Mouse (Mus musculus): ENCODE data around the gene Mob1b. TPM values are rescaled to one million over a fixed set of nuclear protein-coding genes. Genes with fewer than 3 reads are reported as not detected.

Mob1b gene
- polyA plus RNA-seq, 1 experiment, result 4.6 TPM

- no peak overlapping the region for H3K4me3 ChIP-seq
- no peak overlapping the region for H3ac ChIP-seq (ENCODE audit: control insufficient read depth, insufficient read length)
- no peak overlapping the region for H3K4me2 ChIP-seq (ENCODE audit: low read depth)
- H3K36me3 ChIP-seq (ENCODE audit: control insufficient read depth, insufficient read depth), result no peaks in the 10 kb centered on the region
- TF ChIP-seq POLR2AphosphoS2 (IDR thresholded peaks at IDR 0.05; ENCODE audit: insufficient read length, low read depth) (no peak), SRF (IDR thresholded peaks at IDR 0.05; ENCODE audit: control insufficient read depth, insufficient read length, low read depth) (no peak), USF1 (IDR thresholded peaks at IDR 0.05; ENCODE audit: low read depth) (no peak), MYOG (IDR thresholded peaks at IDR 0.05; ENCODE audit: control insufficient read depth in 1 of 3, insufficient read depth in 1 of 3, insufficient read length in 2 of 3, low read depth in 2 of 3) (no peak), MYOD1 (IDR thresholded peaks at IDR 0.05; ENCODE audit: control insufficient read depth in 1 of 3, insufficient read length in 2 of 3, low read depth in 2 of 3) (no peak), E2F4 (IDR thresholded peaks at IDR 0.05; ENCODE audit: insufficient read depth) (no peak), REST (IDR thresholded peaks at IDR 0.05; ENCODE audit: insufficient read depth, insufficient read length) (no peak), CEBPB (IDR thresholded peaks at IDR 0.05; ENCODE audit: insufficient read depth, poor library complexity, severe bottlenecking) (no peak), MAX (IDR thresholded peaks at IDR 0.05; ENCODE audit: low read depth) (no peak)
- peaks cover 6% of the 10 kb centered on the region for H3K27me3 ChIP-seq (ENCODE audit: control insufficient read depth, insufficient read depth, insufficient read length)
- H3K79me2 ChIP-seq (ENCODE audit: control insufficient read depth, insufficient read depth), result no peaks in the 10 kb centered on the region
These were observed 76.5 kb downstream of the Mob1b start for GRCm38 (mm10) chr5:88797121-88797520.

GRCm38 (mm10) chr5:88805616-88806015 lies 85.0 kb downstream of the Mob1b start:
- H3K79me2 ChIP-seq (ENCODE audit: control insufficient read depth, insufficient read depth), result no peaks in the 10 kb centered on the region
- no peak overlapping the region for H3K4me3 ChIP-seq
- no peak overlapping the region for H3ac ChIP-seq (ENCODE audit: control insufficient read depth, insufficient read length)
- H3K4me2 ChIP-seq (ENCODE audit: low read depth), result no peak overlapping the region
- no peaks in the 10 kb centered on the region for H3K36me3 ChIP-seq (ENCODE audit: control insufficient read depth, insufficient read depth)
- peaks cover 18% of the 10 kb centered on the region for H3K27me3 ChIP-seq (ENCODE audit: control insufficient read depth, insufficient read depth, insufficient read length)
- TF ChIP-seq CEBPB (IDR thresholded peaks at IDR 0.05; ENCODE audit: insufficient read depth, poor library complexity, severe bottlenecking) (no peak), USF1 (IDR thresholded peaks at IDR 0.05; ENCODE audit: low read depth) (no peak), TCF12 (IDR thresholded peaks at IDR 0.05; ENCODE audit: insufficient read depth, poor library complexity, severe bottlenecking) (no peak), SRF (IDR thresholded peaks at IDR 0.05; ENCODE audit: control insufficient read depth, insufficient read length, low read depth) (no peak), MAX (IDR thresholded peaks at IDR 0.05; ENCODE audit: low read depth) (no peak), TCF3 (IDR thresholded peaks at IDR 0.05; ENCODE audit: insufficient read length, low read depth) (no peak), POLR2A (IDR thresholded peaks at IDR 0.05; ENCODE audit: insufficient read length, low read depth) (no peak), MYOG (IDR thresholded peaks at IDR 0.05; ENCODE audit: control insufficient read depth in 1 of 3, insufficient read depth in 1 of 3, insufficient read length in 2 of 3, low read depth in 2 of 3) (no peak), REST (IDR thresholded peaks at IDR 0.05; ENCODE audit: insufficient read depth, insufficient read length) (no peak), E2F4 (IDR thresholded peaks at IDR 0.05; ENCODE audit: insufficient read depth) (no peak), POLR2AphosphoS2 (IDR thresholded peaks at IDR 0.05; ENCODE audit: insufficient read length, low read depth) (no peak)

GRCm38 (mm10) chr5:88806278-88806677 lies 85.6 kb downstream of the Mob1b start:
- H3K4me3 ChIP-seq, result no peak overlapping the region
- H3ac ChIP-seq (ENCODE audit: control insufficient read depth, insufficient read length), result no peak overlapping the region
- no peaks in the 10 kb centered on the region for H3K36me3 ChIP-seq (ENCODE audit: control insufficient read depth, insufficient read depth)
- TF ChIP-seq MYOD1 (IDR thresholded peaks at IDR 0.05; ENCODE audit: control insufficient read depth in 1 of 3, insufficient read length in 2 of 3, low read depth in 2 of 3) (no peak), USF1 (IDR thresholded peaks at IDR 0.05; ENCODE audit: low read depth) (no peak), POLR2AphosphoS2 (IDR thresholded peaks at IDR 0.05; ENCODE audit: insufficient read length, low read depth) (no peak), REST (IDR thresholded peaks at IDR 0.05; ENCODE audit: insufficient read depth, insufficient read length) (no peak), TCF12 (IDR thresholded peaks at IDR 0.05; ENCODE audit: insufficient read depth, poor library complexity, severe bottlenecking) (no peak), MAX (IDR thresholded peaks at IDR 0.05; ENCODE audit: low read depth) (no peak), E2F4 (IDR thresholded peaks at IDR 0.05; ENCODE audit: insufficient read depth) (no peak), SRF (IDR thresholded peaks at IDR 0.05; ENCODE audit: control insufficient read depth, insufficient read length, low read depth) (no peak)
- H3K4me2 ChIP-seq (ENCODE audit: low read depth), result no peak overlapping the region
- peaks cover 18% of the 10 kb centered on the region for H3K27me3 ChIP-seq (ENCODE audit: control insufficient read depth, insufficient read depth, insufficient read length)
- no peaks in the 10 kb centered on the region for H3K79me2 ChIP-seq (ENCODE audit: control insufficient read depth, insufficient read depth)

GRCm38 (mm10) chr5:88807342-88807741 lies 86.7 kb downstream of the Mob1b start:
- no peak overlapping the region for H3K4me3 ChIP-seq
- H3K79me2 ChIP-seq (ENCODE audit: control insufficient read depth, insufficient read depth), result no peaks in the 10 kb centered on the region
- no peak overlapping the region for H3K4me2 ChIP-seq (ENCODE audit: low read depth)
- H3ac ChIP-seq (ENCODE audit: control insufficient read depth, insufficient read length), result no peak overlapping the region
- H3K36me3 ChIP-seq (ENCODE audit: control insufficient read depth, insufficient read depth), result no peaks in the 10 kb centered on the region
- peaks cover 18% of the 10 kb centered on the region for H3K27me3 ChIP-seq (ENCODE audit: control insufficient read depth, insufficient read depth, insufficient read length)
- no peak for TF ChIP-seq USF1 (IDR thresholded peaks at IDR 0.05; ENCODE audit: low read depth)
- TF ChIP-seq MAX (IDR thresholded peaks at IDR 0.05; ENCODE audit: low read depth), result no peak
- peak in 2 of 3 experiments; percentile 18 to 37 for TF ChIP-seq MYOG (IDR thresholded peaks at IDR 0.05; ENCODE audit: control insufficient read depth in 1 of 3, insufficient read depth in 1 of 3, insufficient read length in 2 of 3, low read depth in 2 of 3)
- TF ChIP-seq MYOD1 (IDR thresholded peaks at IDR 0.05; ENCODE audit: control insufficient read depth in 1 of 3, insufficient read length in 2 of 3, low read depth in 2 of 3), result peak in 2 of 3 experiments; percentile 25 to 27

GRCm38 (mm10) chr5:88813188-88813587 lies 92.5 kb downstream of the Mob1b start:
- Histone ChIP-seq H3ac (ENCODE audit: control insufficient read depth, insufficient read length) (no peak overlapping the region), H3K4me2 (ENCODE audit: low read depth) (no peak overlapping the region), H3K4me3 (no peak overlapping the region), H3K36me3 (ENCODE audit: control insufficient read depth, insufficient read depth) (no peaks in the 10 kb centered on the region), H3K27me3 (ENCODE audit: control insufficient read depth, insufficient read depth, insufficient read length) (no peaks in the 10 kb centered on the region), H3K79me2 (ENCODE audit: control insufficient read depth, insufficient read depth) (no peaks in the 10 kb centered on the region)
- TF ChIP-seq E2F4 (IDR thresholded peaks at IDR 0.05; ENCODE audit: insufficient read depth) (no peak), POLR2A (IDR thresholded peaks at IDR 0.05; ENCODE audit: insufficient read length, low read depth) (no peak), REST (IDR thresholded peaks at IDR 0.05; ENCODE audit: insufficient read depth, insufficient read length) (no peak), POLR2AphosphoS2 (IDR thresholded peaks at IDR 0.05; ENCODE audit: insufficient read length, low read depth) (no peak), TCF3 (IDR thresholded peaks at IDR 0.05; ENCODE audit: insufficient read length, low read depth) (no peak), MYOD1 (IDR thresholded peaks at IDR 0.05; ENCODE audit: control insufficient read depth in 1 of 3, insufficient read length in 2 of 3, low read depth in 2 of 3) (no peak), MYOG (IDR thresholded peaks at IDR 0.05; ENCODE audit: control insufficient read depth in 1 of 3, insufficient read depth in 1 of 3, insufficient read length in 2 of 3, low read depth in 2 of 3) (no peak), MAX (IDR thresholded peaks at IDR 0.05; ENCODE audit: low read depth) (no peak), USF1 (IDR thresholded peaks at IDR 0.05; ENCODE audit: low read depth) (no peak), CEBPB (IDR thresholded peaks at IDR 0.05; ENCODE audit: insufficient read depth, poor library complexity, severe bottlenecking) (no peak), SRF (IDR thresholded peaks at IDR 0.05; ENCODE audit: control insufficient read depth, insufficient read length, low read depth) (no peak), TCF12 (IDR thresholded peaks at IDR 0.05; ENCODE audit: insufficient read depth, poor library complexity, severe bottlenecking) (no peak)

Other genes starting within 250 kb of the Mob1b start
- not detected for gene Enam, start 232.9 kb upstream of the Mob1b start, polyA plus RNA-seq (2012; fragmentation: generic; extraction: Trizol)
- 0.04 TPM for gene Jchain, start 193.0 kb upstream of the Mob1b start, polyA plus RNA-seq (2012; fragmentation: generic; extraction: Trizol)
- gene Utp3, start 166.4 kb upstream of the Mob1b start, polyA plus RNA-seq (2012; fragmentation: generic; extraction: Trizol), result 34.5 TPM
- gene Rufy3, start 155.8 kb upstream of the Mob1b start, polyA plus RNA-seq (2012; fragmentation: generic; extraction: Trizol), result 4.9 TPM
- 29.5 TPM for gene Grsf1, start 44.7 kb upstream of the Mob1b start, polyA plus RNA-seq (2012; fragmentation: generic; extraction: Trizol)
- 4.2 TPM for gene Dck, start 44.1 kb downstream of the Mob1b start, polyA plus RNA-seq (2012; fragmentation: generic; extraction: Trizol)
- 0.04 TPM for gene Slc4a4, start 166.0 kb downstream of the Mob1b start, polyA plus RNA-seq (2012; fragmentation: generic; extraction: Trizol)

Data from myocyte (in vitro differentiated cells).